Mouse (Mus musculus): Measurements from ENCODE around the gene Dnaja2.

DNA sequence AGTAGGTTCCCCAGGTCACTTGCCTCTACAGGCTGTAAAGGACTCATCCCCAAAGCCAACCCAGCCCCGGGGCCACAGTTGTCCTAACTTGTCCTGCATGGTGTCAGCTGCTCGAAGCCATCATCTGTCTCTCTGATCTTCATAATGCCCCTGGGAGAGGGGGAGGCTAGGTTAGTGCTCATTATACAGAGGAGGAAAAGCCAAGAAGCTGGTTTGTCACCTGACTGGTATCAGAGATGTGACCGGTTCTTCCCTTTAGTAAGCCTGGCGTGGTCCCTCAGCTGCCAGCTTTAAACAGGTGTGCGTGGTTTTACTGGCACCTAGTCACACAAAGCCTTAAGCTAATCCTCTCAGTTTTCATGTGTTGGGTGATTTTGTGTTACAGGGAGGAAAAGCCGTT is 50.4 kb downstream of the Dnaja2 start:
- TF ChIP-seq CHD2 (IDR thresholded peaks at IDR 0.05; ENCODE audit: low read depth, low read length) (no peak), MAFK (IDR thresholded peaks at IDR 0.05; ENCODE audit: insufficient read depth, low read depth, low read length) (no peak), HCFC1 (IDR thresholded peaks at IDR 0.05; ENCODE audit: borderline replicate concordance, insufficient read depth, low read length) (no peak), ZNF384 (IDR thresholded peaks at IDR 0.05; ENCODE audit: low read depth, low read length) (no peak), ZC3H11A (IDR thresholded peaks at IDR 0.05; ENCODE audit: borderline replicate concordance, low read depth, low read length) (no peak)

Measured in ES-E14 (cell line).